ENCODE assay signal across 9 mouse cellular contexts in genomic region chr8:57530666-57531349, GRCm38 (mm10). TPM values are rescaled to one million over a fixed set of nuclear protein-coding genes. Genes with fewer than 3 reads are reported as not detected.
DNase-seq lines count a peak whose midpoint lies in the region; ATAC-seq and TF ChIP-seq lines count a peak whose summit lies in the region.
"Had no signal": no experiment of that assay in that cellular context is flagged by ENCODE, and none has a peak within 500 bp of the region (broad histone marks: within the 10 kb centered on the region; RNA-seq: fewer than 3 reads in every experiment).

No protein-coding gene starts in this region.

- ATAC-seq in heart, embryonic 13.5 days (ENCODE audit: extremely low read depth, insufficient number of reproducible peaks, low FRiP score, low TSS enrichment): 0 out of 2 replicates have a peak, but pooled peaks have one; percentile 51
- peak; percentile 47; the same call in 1 of the 2 replicates for ATAC-seq in kidney, postnatal 0 days (replicated peaks; ENCODE audit: low FRiP score, low read depth)
- ATAC-seq in liver, embryonic 16.5 days (ENCODE audit: low read depth): peak; percentile 58
- ATAC-seq in neural tube, embryonic 12.5 days (ENCODE audit: low FRiP score, low read depth): peak; percentile 54; the same call in 1 of the 2 replicates
- ATAC-seq in stomach, postnatal 0 days (ENCODE audit: low FRiP score, low TSS enrichment): peak; percentile 69

- peak overlapping the region; percentile 59 for H3K4me2 ChIP-seq in heart, embryonic 13.5 days
- H3K4me2 ChIP-seq in kidney, postnatal 0 days (ENCODE audit: low read length): peak overlapping the region; percentile 38; the same call in 1 of the 2 replicates
- peak overlapping the region; percentile 32 for H3K4me2 ChIP-seq in liver, embryonic 16.5 days (ENCODE audit: low read depth, low read length)
- H3K4me2 ChIP-seq in neural tube, embryonic 12.5 days (replicated peaks): no peak overlapping the region
- H3K4me2 ChIP-seq in stomach, postnatal 0 days (replicated peaks; ENCODE audit: low read depth): peak overlapping the region; percentile 33
- H3K4me2 ChIP-seq: limb, embryonic 12.5 days had no signal

- TF ChIP-seq EP300 in stomach, postnatal 0 days (optimal IDR thresholded peaks at IDR 0.05): no peak

- no peaks in the 10 kb centered on the region for H3K27me3 ChIP-seq in E14TG2a.4 (ENCODE audit: insufficient read depth, low read length)
- no peaks in the 10 kb centered on the region for H3K27me3 ChIP-seq in heart, embryonic 13.5 days (replicated peaks)
- H3K27me3 ChIP-seq in kidney, postnatal 0 days (ENCODE audit: insufficient read depth, low read length): no peaks in the 10 kb centered on the region
- no peaks in the 10 kb centered on the region for H3K27me3 ChIP-seq in liver, embryonic 16.5 days (ENCODE audit: control insufficient read depth, insufficient read depth, low read depth, low read length)
- no peaks in the 10 kb centered on the region for H3K27me3 ChIP-seq in neural tube, embryonic 12.5 days (replicated peaks)
- H3K27me3 ChIP-seq in stomach, postnatal 0 days (ENCODE audit: control insufficient read depth, insufficient read depth, low read length): no peaks in the 10 kb centered on the region
- H3K27me3 ChIP-seq: limb, embryonic 12.5 days had no signal

- no peak overlapping the region for H3K4me3 ChIP-seq in E14TG2a.4 (replicated peaks; ENCODE audit: low read length)
- peak overlapping the region; percentile 38 for H3K4me3 ChIP-seq in heart, embryonic 13.5 days
- 0 out of 2 replicates have a peak overlapping the region, but pooled peaks have one; percentile 2 for H3K4me3 ChIP-seq in kidney, postnatal 0 days (replicated peaks; ENCODE audit: low read depth, low read length)
- peak overlapping the region; percentile 20 for H3K4me3 ChIP-seq in liver, embryonic 16.5 days (ENCODE audit: low read depth, low read length)
- no peak overlapping the region for H3K4me3 ChIP-seq in neural tube, embryonic 12.5 days
- peak overlapping the region; percentile 19; the same call in 1 of the 2 replicates for H3K4me3 ChIP-seq in stomach, postnatal 0 days (ENCODE audit: low read depth, low read length)
- H3K4me3 ChIP-seq: limb, embryonic 12.5 days had no signal

- H3K36me3 ChIP-seq in E14TG2a.4 (ENCODE audit: insufficient read depth, low read length): peaks cover 14% of the 10 kb centered on the region
- H3K36me3 ChIP-seq in heart, embryonic 13.5 days: peaks cover 13% of the 10 kb centered on the region
- 0 out of 2 replicates have a peak, but pooled peaks cover 3% of the 10 kb centered on the region for H3K36me3 ChIP-seq in kidney, postnatal 0 days (ENCODE audit: insufficient read depth, low read length)
- no peaks in the 10 kb centered on the region; the same call in 1 of the 2 replicates for H3K36me3 ChIP-seq in liver, embryonic 16.5 days (ENCODE audit: control insufficient read depth, insufficient read depth)
- H3K36me3 ChIP-seq in neural tube, embryonic 12.5 days: peaks cover 8% of the 10 kb centered on the region; the same call in 1 of the 2 replicates
- H3K36me3 ChIP-seq in stomach, postnatal 0 days (ENCODE audit: control insufficient read depth, insufficient read depth, low read length): peaks cover under 1% of the 10 kb centered on the region

- 18% methylated on average over 15 of the region's 15 CpGs for WGBS in heart, embryonic 13.5 days
- WGBS in kidney, postnatal 0 days: 22% methylated on average over 15 of the region's 15 CpGs
- WGBS in liver, embryonic 16.5 days (ENCODE audit: insufficient replicate concordance): 19% methylated on average over 15 of the region's 15 CpGs
- 39% methylated on average over 15 of the region's 15 CpGs for WGBS in neural tube, embryonic 12.5 days
- WGBS in stomach, postnatal 0 days: 12% methylated on average over 15 of the region's 15 CpGs

- peak overlapping the region; percentile 33; the same call in 1 of the 2 replicates for H3K27ac ChIP-seq in heart, embryonic 13.5 days (replicated peaks)
- 0 out of 2 replicates have a peak overlapping the region, but pooled peaks have one; percentile 25 for H3K27ac ChIP-seq in kidney, postnatal 0 days
- no peak overlapping the region for H3K27ac ChIP-seq in liver, embryonic 16.5 days (ENCODE audit: low read length)
- no peak overlapping the region for H3K27ac ChIP-seq in neural tube, embryonic 12.5 days
- peak overlapping the region; percentile 59 for H3K27ac ChIP-seq in stomach, postnatal 0 days (replicated peaks)
- H3K27ac ChIP-seq: limb, embryonic 12.5 days had no signal

- DNase-seq in brain, embryonic 18.5 days (ENCODE audit: low read depth, low spot score): peak; percentile 58
- peak; percentile 45 for DNase-seq in fibroblast of lung, adult 2 months (ENCODE audit: low read depth)
- peak; percentile 95 for DNase-seq in kidney, postnatal 0 days (ENCODE audit: low spot score)
- DNase-seq in stomach, postnatal 0 days (ENCODE audit: low spot score): peak; percentile 85

- H3K4me1 ChIP-seq in E14TG2a.4 (replicated peaks; ENCODE audit: low read depth, low read length): no peaks in the 10 kb centered on the region
- H3K4me1 ChIP-seq in heart, embryonic 13.5 days: peaks cover 13% of the 10 kb centered on the region
- H3K4me1 ChIP-seq in kidney, postnatal 0 days (replicated peaks; ENCODE audit: insufficient read depth, low read length): no peaks in the 10 kb centered on the region
- H3K4me1 ChIP-seq in liver, embryonic 16.5 days (ENCODE audit: control insufficient read depth, low read depth, low read length): no peaks in the 10 kb centered on the region; the same call in 1 of the 2 replicates
- H3K4me1 ChIP-seq in neural tube, embryonic 12.5 days: no peaks in the 10 kb centered on the region
- no peaks in the 10 kb centered on the region for H3K4me1 ChIP-seq in stomach, postnatal 0 days (replicated peaks; ENCODE audit: control insufficient read depth, insufficient read depth)

- peak overlapping the region; percentile 72 for H3K9ac ChIP-seq in heart, embryonic 13.5 days
- no peak overlapping the region for H3K9ac ChIP-seq in kidney, postnatal 0 days (ENCODE audit: low read depth, low read length)
- no peak overlapping the region for H3K9ac ChIP-seq in liver, embryonic 16.5 days (ENCODE audit: low read depth, low read length)
- H3K9ac ChIP-seq in neural tube, embryonic 12.5 days: no peak overlapping the region
- peak overlapping the region; percentile 31; the same call in 1 of the 2 replicates for H3K9ac ChIP-seq in stomach, postnatal 0 days (ENCODE audit: low read length)
- H3K9ac ChIP-seq: limb, embryonic 12.5 days had no signal

- TF ChIP-seq CTCF in E14TG2a.4 (conservative IDR thresholded peaks at IDR 0.05; ENCODE audit: low read length): peak; percentile 68
- peak; percentile 96 for TF ChIP-seq CTCF in kidney, postnatal 0 days (IDR thresholded peaks at IDR 0.05; ENCODE audit: low read depth)
- peak; percentile 96 for TF ChIP-seq CTCF in stomach, postnatal 0 days (IDR thresholded peaks at IDR 0.05; ENCODE audit: low read depth)

- peaks cover 6% of the 10 kb centered on the region for H3K9me3 ChIP-seq in E14TG2a.4 (ENCODE audit: low read length)
- H3K9me3 ChIP-seq in heart, embryonic 13.5 days: no peaks in the 10 kb centered on the region
- no peaks in the 10 kb centered on the region for H3K9me3 ChIP-seq in kidney, postnatal 0 days (replicated peaks; ENCODE audit: low read length)
- no peaks in the 10 kb centered on the region for H3K9me3 ChIP-seq in liver, embryonic 16.5 days (replicated peaks; ENCODE audit: control insufficient read depth, low read length)
- no peaks in the 10 kb centered on the region for H3K9me3 ChIP-seq in neural tube, embryonic 12.5 days
- no peaks in the 10 kb centered on the region for H3K9me3 ChIP-seq in stomach, postnatal 0 days (ENCODE audit: control insufficient read depth, low read length)

RNA-seq across cellular contexts. Expression of gene Hmgb2, which starts 19.1 kb away (rescaled TPM):
- 221 and 261 TPM in 2 replicates for polyA plus RNA-seq in heart, embryonic 13.5 days (2015; fragmentation: Nextera tagmentation; extraction: Ambion mirVana)
- 307 and 357 TPM in 2 replicates for polyA plus RNA-seq in kidney, postnatal 0 days (2015; fragmentation: Nextera tagmentation; extraction: Ambion mirVana)
- polyA plus RNA-seq in liver, embryonic 16.5 days (2015; fragmentation: Nextera tagmentation; extraction: Ambion mirVana): 226 and 279 TPM in 2 replicates
- polyA plus RNA-seq in neural tube, embryonic 12.5 days (2016; fragmentation: Nextera tagmentation; extraction: Ambion mirVana): 387 and 409 TPM in 2 replicates
- polyA plus RNA-seq in stomach, postnatal 0 days (2015; fragmentation: Nextera tagmentation; extraction: Ambion mirVana): 158 and 220 TPM in 2 replicates

RNA-seq across cellular contexts. Expression of gene Sap30, which starts 43.1 kb away (rescaled TPM):
- polyA plus RNA-seq in heart, embryonic 13.5 days (2015; fragmentation: Nextera tagmentation; extraction: Ambion mirVana): 45.8 and 47.5 TPM in 2 replicates
- polyA plus RNA-seq in kidney, postnatal 0 days (2015; fragmentation: Nextera tagmentation; extraction: Ambion mirVana): 25.8 and 35.4 TPM in 2 replicates
- polyA plus RNA-seq in liver, embryonic 16.5 days (2015; fragmentation: Nextera tagmentation; extraction: Ambion mirVana): 9.6 and 10.8 TPM in 2 replicates
- polyA plus RNA-seq in neural tube, embryonic 12.5 days (2016; fragmentation: Nextera tagmentation; extraction: Ambion mirVana): 101 and 105 TPM in 2 replicates
- 23.8 and 28.6 TPM in 2 replicates for polyA plus RNA-seq in stomach, postnatal 0 days (2015; fragmentation: Nextera tagmentation; extraction: Ambion mirVana)

Comparison
In these comparisons a context has a peak if more than half of its experiments do, and no peak if none do; other contexts are left out.
1. H3K4me3 ChIP-seq: peak in heart, embryonic 13.5 days (single experiment), kidney, postnatal 0 days (single experiment), liver, embryonic 16.5 days (single experiment) and stomach, postnatal 0 days (single experiment); none in E14TG2a.4 (single experiment) and neural tube, embryonic 12.5 days (single experiment).
2. DNase-seq: peak in every context shown above with its lines; median percentile 95 in kidney, postnatal 0 days; 85 in stomach, postnatal 0 days; 58 in brain, embryonic 18.5 days; 45 in fibroblast of lung, adult 2 months.
3. H3K27ac ChIP-seq: peak in heart, embryonic 13.5 days (single experiment), kidney, postnatal 0 days (single experiment) and stomach, postnatal 0 days (single experiment); none in liver, embryonic 16.5 days (single experiment) and neural tube, embryonic 12.5 days (single experiment).
4. H3K9ac ChIP-seq: peak in heart, embryonic 13.5 days (single experiment) and stomach, postnatal 0 days (single experiment); none in kidney, postnatal 0 days (single experiment), liver, embryonic 16.5 days (single experiment) and neural tube, embryonic 12.5 days (single experiment).
5. Peak in every context shown above with its lines, with median percentiles within 50 percentile points of each other: CTCF ChIP-seq and ATAC-seq.